Mouse (Mus musculus) erythroblast, embryonic 14.5 days (primary cell): ENCODE data around the gene 9130409I23Rik.

Experiments
- GATA1 ChIP-seq: IDR thresholded peaks from 2 replicates; pipeline ENCODE4 v1.6.1; 2012; ENCODE audit warnings: low read length, inconsistent platforms, mixed read lengths
- TAL1 ChIP-seq: IDR thresholded peaks from 3 replicates; pipeline ENCODE4 v1.6.1; 2012; ENCODE audit warnings: low read length, inconsistent platforms, mixed read lengths

DNA sequence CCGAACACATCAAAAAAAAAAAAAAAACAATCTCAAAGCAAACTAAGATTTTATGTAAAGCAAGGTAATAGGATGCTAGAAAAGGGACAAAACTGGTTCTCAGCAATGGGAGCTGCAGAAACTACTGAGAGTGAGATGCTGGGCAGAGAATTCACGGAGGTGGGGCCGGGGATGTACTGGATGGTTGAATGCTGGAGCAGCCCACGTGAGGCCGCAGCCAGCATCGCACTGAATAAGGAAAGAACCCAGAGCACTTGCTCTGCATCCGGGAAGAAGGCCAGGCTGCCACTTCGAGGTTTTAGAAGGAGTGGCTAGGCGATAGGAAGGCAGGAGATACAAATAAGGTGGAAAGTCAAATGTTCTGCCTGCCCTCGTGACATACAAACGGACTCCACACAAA is 18.6 kb downstream of the 9130409I23Rik start:
- TF ChIP-seq TAL1, result no peak
- no peak for TF ChIP-seq GATA1
